Mouse (Mus musculus) liver, embryonic 16.5 days (tissue): ENCODE data around the gene St14. TPM values are rescaled to one million over a fixed set of nuclear protein-coding genes. Genes with fewer than 3 reads are reported as not detected.
A peak's percentile ranks its signal among the peaks of the same experiment; 100 is the strongest.

Experiments
- ATAC-seq: fragments of 200-750 bp; cut with Nextera tagmentation; 2 replicates; pipeline ENCODE4 v1.8.0; 2017; ENCODE audit warnings: low read depth, mild to moderate bottlenecking, moderate number of reproducible peaks, moderate library complexity
- H3K27ac ChIP-seq: fragments of 300-500 bp; sonication (generic); 2 replicates; pipeline ENCODE4 v1.5.1; 2014; ENCODE audit warnings: mild to moderate bottlenecking, low read length
- H3K27me3 ChIP-seq: fragments of 300-500 bp; sonication (generic); 2 replicates; pipeline ENCODE4 v1.6.1; 2014; ENCODE audit warnings: low read depth, low read length, mixed read lengths; ENCODE audit not compliant: control insufficient read depth, insufficient read depth
- H3K36me3 ChIP-seq: fragments of 300-500 bp; sonication (generic); 2 replicates; pipeline ENCODE4 v1.6.1; 2014; ENCODE audit warnings: mild to moderate bottlenecking; ENCODE audit not compliant: control insufficient read depth, insufficient read depth
- H3K4me1 ChIP-seq: fragments of 300-500 bp; sonication (generic); 2 replicates; pipeline ENCODE4 v1.6.1; 2014; ENCODE audit warnings: low read depth, low read length, mixed read lengths; ENCODE audit not compliant: control insufficient read depth
- H3K4me2 ChIP-seq: fragments of 300-500 bp; sonication (generic); 2 replicates; pipeline ENCODE4 v1.6.1; 2014; ENCODE audit warnings: low read depth, low read length, mixed read lengths
- H3K4me3 ChIP-seq: fragments of 300-500 bp; sonication (generic); 2 replicates; pipeline ENCODE4 v1.5.1; 2014; ENCODE audit warnings: low read depth, mild to moderate bottlenecking, low read length
- H3K9ac ChIP-seq: fragments of 300-500 bp; sonication (generic); 2 replicates; pipeline ENCODE4 v1.6.1; 2014; ENCODE audit warnings: low read depth, low read length
- H3K9me3 ChIP-seq: fragments of 300-500 bp; sonication (generic); replicated peaks from 2 replicates; pipeline ENCODE4 v1.6.1; 2016; ENCODE audit warnings: low read length; ENCODE audit not compliant: control insufficient read depth
- WGBS: fragments of 180-500 bp; shearing (Covaris S2); extraction: QIAGEN DNeasy Blood & Tissue Kit; methylation state at CpG from one replicate; pipeline ENCODE4 v1.1.7; 2014; ENCODE audit not compliant: insufficient replicate concordance; 5-methylcytosine and 5-hydroxymethylcytosine counted together
- polyA plus RNA-seq: library from polyadenylated mRNA; unstranded; fragments of >200 nt; fragmentation: Nextera tagmentation; extraction: Ambion mirVana; gene quantifications from 2 replicates; pipeline ENCODE4 v1.2.1, GENCODE M21; 2015

The St14 gene
- polyA plus RNA-seq, 1 experiment from 2014 or later: 1.0 TPM

DNA sequence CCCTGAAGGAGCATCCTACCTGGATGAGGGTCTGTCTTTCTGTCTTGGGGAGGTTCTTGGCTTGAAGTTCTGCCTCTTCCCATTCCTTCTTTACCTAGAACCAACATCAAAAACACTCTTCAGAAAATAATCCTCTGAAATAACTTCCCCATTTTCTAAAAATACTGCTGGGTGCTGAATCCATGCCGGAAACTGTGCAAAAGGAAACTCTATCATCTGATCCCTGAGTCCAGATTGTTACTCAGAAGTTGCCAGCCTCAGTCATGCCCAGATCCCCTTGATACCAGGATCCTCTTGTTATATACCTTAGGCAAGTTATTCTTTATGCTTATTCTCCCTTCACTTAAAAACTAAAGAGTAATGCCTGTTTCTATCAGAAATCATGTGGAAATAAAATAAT, 31.7 kb upstream of the St14 start:
- Histone ChIP-seq H3K4me3 (no peak overlapping the region), H3K36me3 (peaks cover 65% of the 10 kb centered on the region), H3K9me3 (no peaks in the 10 kb centered on the region), H3K27ac (no peak overlapping the region), H3K4me2 (no peak overlapping the region), H3K9ac (no peak overlapping the region), H3K27me3 (no peaks in the 10 kb centered on the region), H3K4me1 (no peaks in the 10 kb centered on the region)
- 47% methylated on average over 1 of the region's 1 CpGs for WGBS
- ATAC-seq: no peak

GRCm38 (mm10) chr9:31162911-31163310, 31.3 kb upstream of the St14 start:
- H3K36me3 ChIP-seq: peaks cover 65% of the 10 kb centered on the region
- no peak for ATAC-seq

GRCm38 (mm10) chr9:31159910-31160309, 28.3 kb upstream of the St14 start:
- no peaks in the 10 kb centered on the region for H3K9me3 ChIP-seq
- no peaks in the 10 kb centered on the region for H3K27me3 ChIP-seq
- H3K9ac ChIP-seq: no peak overlapping the region
- no peak overlapping the region for H3K27ac ChIP-seq
- no peak for ATAC-seq
- WGBS: 81% methylated on average over 4 of the region's 4 CpGs
- no peak overlapping the region for H3K4me2 ChIP-seq
- peaks cover 62% of the 10 kb centered on the region for H3K36me3 ChIP-seq
- no peaks in the 10 kb centered on the region for H3K4me1 ChIP-seq
- H3K4me3 ChIP-seq: no peak overlapping the region

More at GRCm38 (mm10) chr9:31162911-31163310, 31.3 kb upstream of the St14 start:
- H3K4me2 ChIP-seq: no peak overlapping the region
- no peaks in the 10 kb centered on the region for H3K27me3 ChIP-seq
- H3K9ac ChIP-seq: no peak overlapping the region
- H3K27ac ChIP-seq: no peak overlapping the region
- 33% methylated on average over 1 of the region's 1 CpGs for WGBS
- H3K4me3 ChIP-seq: no peak overlapping the region
- no peaks in the 10 kb centered on the region for H3K9me3 ChIP-seq
- H3K4me1 ChIP-seq: no peaks in the 10 kb centered on the region

GRCm38 (mm10) chr9:31156594-31156993, 24.9 kb upstream of the St14 start:
- Histone ChIP-seq H3K9me3 (no peaks in the 10 kb centered on the region), H3K27ac (no peak overlapping the region), H3K4me2 (no peak overlapping the region), H3K4me3 (no peak overlapping the region), H3K27me3 (no peaks in the 10 kb centered on the region), H3K9ac (no peak overlapping the region), H3K4me1 (no peaks in the 10 kb centered on the region), H3K36me3 (peaks cover 60% of the 10 kb centered on the region)
- WGBS: 82% methylated on average over 8 of the region's 8 CpGs
- no peak for ATAC-seq

DNA sequence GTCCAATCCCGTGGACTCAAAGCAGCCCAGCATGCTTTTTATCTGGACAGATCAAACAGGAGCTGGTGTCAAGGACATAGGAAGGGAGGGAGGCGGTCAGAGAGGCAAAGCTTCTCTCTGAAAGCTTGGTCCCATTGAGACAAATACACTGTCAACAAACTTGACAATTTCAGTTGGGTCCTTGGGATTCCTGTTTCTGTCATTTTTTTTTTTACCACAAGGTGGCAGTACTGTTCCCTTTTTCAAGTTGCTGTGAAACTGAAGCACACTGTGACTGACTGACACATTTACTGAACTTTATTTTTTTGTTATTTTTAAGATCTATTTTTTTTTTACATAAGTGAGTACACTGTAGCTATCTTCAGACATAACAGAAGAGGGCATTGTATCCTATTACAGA, 19.4 kb upstream of the St14 start:
- H3K9me3 ChIP-seq: no peaks in the 10 kb centered on the region
- no peaks in the 10 kb centered on the region for H3K4me1 ChIP-seq
- H3K4me3 ChIP-seq: no peak overlapping the region
- H3K27ac ChIP-seq: no peak overlapping the region
- no peak overlapping the region for H3K4me2 ChIP-seq
- 56% methylated on average over 2 of the region's 2 CpGs for WGBS
- peaks cover 41% of the 10 kb centered on the region for H3K36me3 ChIP-seq
- no peak overlapping the region for H3K9ac ChIP-seq
- no peaks in the 10 kb centered on the region for H3K27me3 ChIP-seq
- no peak for ATAC-seq

GRCm38 (mm10) chr9:31148135-31148534, 16.5 kb upstream of the St14 start:
- Histone ChIP-seq H3K9ac (no peak overlapping the region), H3K4me3 (no peak overlapping the region), H3K27ac (no peak overlapping the region), H3K27me3 (no peaks in the 10 kb centered on the region), H3K9me3 (no peaks in the 10 kb centered on the region), H3K36me3 (peaks cover 28% of the 10 kb centered on the region), H3K4me2 (no peak overlapping the region), H3K4me1 (no peaks in the 10 kb centered on the region)
- WGBS: 83% methylated on average over 7 of the region's 7 CpGs
- ATAC-seq: no peak

GRCm38 (mm10) chr9:31145272-31145925, 13.7 kb upstream of the St14 start:
- no peaks in the 10 kb centered on the region for H3K9me3 ChIP-seq
- H3K27ac ChIP-seq: no peak overlapping the region
- no peaks in the 10 kb centered on the region for H3K27me3 ChIP-seq
- no peaks in the 10 kb centered on the region for H3K4me1 ChIP-seq
- H3K4me3 ChIP-seq: no peak overlapping the region
- H3K9ac ChIP-seq: no peak overlapping the region
- no peak overlapping the region for H3K4me2 ChIP-seq
- ATAC-seq: peak; percentile 50; the same call in 1 of the 2 replicates
- H3K36me3 ChIP-seq: peaks cover 9% of the 10 kb centered on the region
- WGBS: 46% methylated on average over 7 of the region's 7 CpGs

DNA sequence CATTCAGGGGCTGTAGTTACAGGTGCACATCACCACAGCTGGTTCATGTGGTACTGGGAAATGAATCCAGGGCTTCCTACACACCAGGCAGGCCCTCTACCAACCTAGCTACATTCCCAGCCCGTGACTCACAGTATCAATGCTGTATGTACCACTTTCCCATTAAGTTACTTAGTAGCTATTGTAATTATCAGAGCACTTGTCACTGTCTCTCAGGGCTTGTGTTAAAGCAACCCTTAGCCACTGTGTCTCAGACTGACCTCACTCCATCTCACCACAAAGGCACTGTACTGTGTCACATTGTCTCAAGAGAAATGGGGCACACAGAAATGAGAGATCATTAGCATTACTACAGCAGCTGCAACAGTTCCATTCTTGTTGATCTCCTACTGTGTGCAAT, 11.3 kb upstream of the St14 start:
- Histone ChIP-seq H3K9ac (no peak overlapping the region), H3K27ac (no peak overlapping the region)

GRCm38 (mm10) chr9:31133131-31133530, 1.5 kb upstream of the St14 start:
- Histone ChIP-seq H3K36me3 (no peaks in the 10 kb centered on the region), H3K27me3 (peaks cover 59% of the 10 kb centered on the region)
- no peak for ATAC-seq

More for the DNA sequence above, 11.3 kb upstream of the St14 start:
- WGBS: 73% methylated on average over 1 of the region's 1 CpGs
- Histone ChIP-seq H3K9me3 (no peaks in the 10 kb centered on the region), H3K4me1 (no peaks in the 10 kb centered on the region), H3K4me2 (no peak overlapping the region), H3K36me3 (no peaks in the 10 kb centered on the region), H3K27me3 (no peaks in the 10 kb centered on the region), H3K4me3 (no peak overlapping the region)
- ATAC-seq: no peak

More at GRCm38 (mm10) chr9:31133131-31133530, 1.5 kb upstream of the St14 start:
- Histone ChIP-seq H3K4me2 (no peak overlapping the region), H3K9ac (no peak overlapping the region), H3K4me1 (peaks cover 3% of the 10 kb centered on the region), H3K27ac (no peak overlapping the region), H3K4me3 (no peak overlapping the region), H3K9me3 (no peaks in the 10 kb centered on the region)
- 36% methylated on average over 5 of the region's 5 CpGs for WGBS
